Mouse (Mus musculus) stomach, postnatal 0 days (tissue): ENCODE data around the gene Noct.

Experiments used
- CTCF ChIP-seq: IDR thresholded peaks from 2 replicates; pipeline ENCODE4 v1.5.1; 2016; ENCODE audit warnings: antibody characterized with exemption, low read depth, mild to moderate bottlenecking, moderate library complexity
- EP300 ChIP-seq: optimal IDR thresholded peaks from 2 replicates; pipeline ENCODE3; 2016; ENCODE audit warnings: antibody characterized with exemption

GRCm38 (mm10) chr3:51202491-51202987, 21.7 kb upstream of the Noct start:
- no peak for TF ChIP-seq CTCF
- no peak for TF ChIP-seq EP300
